Mouse (Mus musculus): Measurements from ENCODE around the gene Mrps14.

DNA sequence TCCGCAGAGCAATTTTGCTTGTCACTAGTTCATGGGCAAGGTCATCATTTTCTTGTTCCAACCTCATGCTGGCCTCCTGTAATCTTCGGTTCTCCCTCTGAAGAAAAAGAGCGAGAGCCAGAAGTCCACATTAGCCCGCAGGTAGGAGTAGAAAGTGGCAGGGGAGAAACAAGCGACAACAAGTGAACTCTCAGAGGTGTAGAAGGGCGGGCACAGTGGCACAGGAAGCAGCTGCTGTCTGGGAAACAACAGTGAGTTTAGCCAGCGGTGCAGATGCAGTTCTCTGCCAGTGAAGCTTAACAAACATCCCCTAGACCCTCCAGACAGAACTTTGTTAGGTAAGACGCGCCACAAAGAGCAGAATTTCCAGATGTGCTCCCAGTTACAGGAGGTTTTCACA is 52.5 kb downstream of the Mrps14 start:
- TF ChIP-seq CTCF (IDR thresholded peaks at IDR 0.05; ENCODE audit: extremely low read depth, insufficient read depth, insufficient read length, insufficient replicate concordance) (no peak), POLR2A (IDR thresholded peaks at IDR 0.05; ENCODE audit: low read depth, low read length) (no peak)
